Mouse (Mus musculus): ENCODE data around the gene Mrpl1. TPM values are rescaled to one million over a fixed set of nuclear protein-coding genes. Genes with fewer than 3 reads are reported as not detected.

Gene Mrpl1
- polyA plus RNA-seq (2012; ENCODE audit: insufficient read depth, insufficient read length, low replicate concordance, missing spikeins) = not detected in 2 replicates

DNA sequence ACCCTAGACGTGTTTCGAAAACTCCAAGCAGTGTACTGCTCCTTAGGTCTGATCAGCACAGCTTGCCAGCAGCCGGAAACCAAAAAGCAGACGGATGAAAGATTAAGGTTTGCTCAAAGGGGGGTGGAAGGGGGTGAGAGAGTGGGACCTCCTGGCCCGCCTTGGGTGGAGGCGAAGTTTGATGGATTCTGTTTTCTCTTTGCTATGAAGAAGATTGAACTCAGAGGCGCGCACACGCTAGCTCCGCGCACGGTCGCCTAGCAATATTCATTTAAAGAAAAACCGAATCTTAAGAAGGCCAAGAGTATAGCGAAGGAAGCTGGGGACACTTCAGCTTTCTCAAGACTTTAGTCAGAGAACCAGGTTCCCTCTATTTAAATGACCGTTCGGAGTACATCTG, at the start of gene Mrpl1:
Gene Mrpl1, plus strand, starts transcription at position 35 of the 400 bp plus-strand sequence.
- Histone ChIP-seq H3K27ac (ENCODE audit: insufficient read depth, low read depth, low read length) (peak within 1 kb of the TSS; percentile 75), H3K4me1 (ENCODE audit: control insufficient read depth, insufficient read depth, low read length) (peaks cover 6% of the 10 kb centered on the region; the same call in 1 of the 2 replicates), H3K4me3 (ENCODE audit: insufficient read depth, low read depth, low read length) (peak within 1 kb of the TSS; percentile 74)
- WGBS = 0% methylated on average over 17 of the region's 17 CpGs
- no peak for TF ChIP-seq CTCF (IDR thresholded peaks at IDR 0.05; ENCODE audit: insufficient read depth, low read depth, low read length)
- TF ChIP-seq POLR2A (IDR thresholded peaks at IDR 0.05; ENCODE audit: insufficient read depth, low read depth, low read length) = no peak

DNA sequence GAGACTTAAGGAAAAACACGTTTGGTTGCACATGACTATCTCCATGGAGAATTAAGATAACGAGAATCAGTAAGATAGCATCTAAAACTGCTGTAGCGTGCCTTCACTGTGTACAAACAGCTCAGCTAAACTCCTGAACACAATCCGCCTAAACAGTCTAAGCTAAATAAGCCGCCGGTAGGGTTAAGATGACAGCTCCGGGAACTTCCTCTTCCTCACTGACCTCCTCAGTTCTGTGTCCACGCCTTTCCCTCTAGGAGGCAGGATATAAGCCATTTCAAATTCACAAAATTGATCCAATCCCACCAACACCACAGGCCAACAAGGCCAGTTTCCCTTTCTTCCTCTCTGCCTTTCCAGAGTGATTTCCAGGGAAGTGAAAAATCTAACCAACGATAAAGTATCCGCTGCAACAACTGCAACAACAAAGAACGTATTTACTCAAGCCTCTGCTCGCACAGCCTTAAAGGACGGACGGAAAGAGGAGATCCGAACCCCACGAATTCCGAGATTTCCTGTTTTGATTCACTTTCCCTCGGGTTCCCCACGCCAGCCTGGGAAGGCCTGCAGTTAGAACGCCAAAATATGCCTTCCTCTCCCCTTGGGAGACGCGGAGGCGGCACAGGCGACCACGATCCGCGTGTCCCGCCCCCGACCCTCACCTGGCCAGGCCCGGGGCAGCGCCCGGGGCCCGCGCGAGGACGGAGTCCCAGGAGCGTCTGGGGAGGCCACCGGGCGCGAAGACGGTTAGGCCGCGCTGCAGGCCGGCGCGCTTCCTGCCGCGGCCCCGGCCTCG, 48.6 kb upstream of the Mrpl1 start:
- no peaks in the 10 kb centered on the region for H3K4me1 ChIP-seq (ENCODE audit: control insufficient read depth, insufficient read depth, low read length)
- WGBS = under 1% methylated on average over 50 of the region's 50 CpGs

DNA sequence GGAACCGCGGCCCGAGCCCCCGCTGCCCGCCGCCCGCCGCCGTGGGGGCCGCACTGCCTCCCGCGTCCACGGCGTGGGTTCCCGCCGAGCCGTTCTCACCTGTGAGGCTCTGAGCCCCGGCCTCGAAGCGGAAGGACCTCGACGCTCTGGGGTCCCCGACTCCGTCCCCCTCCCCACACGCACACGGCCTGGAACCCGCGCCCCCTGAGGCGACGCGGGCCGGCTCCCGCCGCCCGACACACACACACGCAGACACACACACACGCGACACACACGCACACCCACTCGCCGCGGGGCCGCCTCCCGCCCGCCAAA, 48.1 kb upstream of the Mrpl1 start:
- Histone ChIP-seq H3K27ac (ENCODE audit: insufficient read depth, low read depth, low read length) (peak overlapping the region; percentile 97), H3K4me3 (ENCODE audit: insufficient read depth, low read depth, low read length) (peak overlapping the region; percentile 92), H3K4me1 (ENCODE audit: control insufficient read depth, insufficient read depth, low read length) (no peaks in the 10 kb centered on the region)
- WGBS = 1% methylated on average over 45 of the region's 45 CpGs
- TF ChIP-seq CTCF (IDR thresholded peaks at IDR 0.05; ENCODE audit: insufficient read depth, low read depth, low read length) (no peak), POLR2A (IDR thresholded peaks at IDR 0.05; ENCODE audit: insufficient read depth, low read depth, low read length) (no peak)

More for the DNA sequence above, 48.6 kb upstream of the Mrpl1 start:
- no peak for TF ChIP-seq POLR2A (IDR thresholded peaks at IDR 0.05; ENCODE audit: insufficient read depth, low read depth, low read length)
- no peak for TF ChIP-seq CTCF (IDR thresholded peaks at IDR 0.05; ENCODE audit: insufficient read depth, low read depth, low read length)
- Histone ChIP-seq H3K27ac (ENCODE audit: insufficient read depth, low read depth, low read length) (peak overlapping the region; percentile 97), H3K4me3 (ENCODE audit: insufficient read depth, low read depth, low read length) (peak overlapping the region; percentile 92)

DNA sequence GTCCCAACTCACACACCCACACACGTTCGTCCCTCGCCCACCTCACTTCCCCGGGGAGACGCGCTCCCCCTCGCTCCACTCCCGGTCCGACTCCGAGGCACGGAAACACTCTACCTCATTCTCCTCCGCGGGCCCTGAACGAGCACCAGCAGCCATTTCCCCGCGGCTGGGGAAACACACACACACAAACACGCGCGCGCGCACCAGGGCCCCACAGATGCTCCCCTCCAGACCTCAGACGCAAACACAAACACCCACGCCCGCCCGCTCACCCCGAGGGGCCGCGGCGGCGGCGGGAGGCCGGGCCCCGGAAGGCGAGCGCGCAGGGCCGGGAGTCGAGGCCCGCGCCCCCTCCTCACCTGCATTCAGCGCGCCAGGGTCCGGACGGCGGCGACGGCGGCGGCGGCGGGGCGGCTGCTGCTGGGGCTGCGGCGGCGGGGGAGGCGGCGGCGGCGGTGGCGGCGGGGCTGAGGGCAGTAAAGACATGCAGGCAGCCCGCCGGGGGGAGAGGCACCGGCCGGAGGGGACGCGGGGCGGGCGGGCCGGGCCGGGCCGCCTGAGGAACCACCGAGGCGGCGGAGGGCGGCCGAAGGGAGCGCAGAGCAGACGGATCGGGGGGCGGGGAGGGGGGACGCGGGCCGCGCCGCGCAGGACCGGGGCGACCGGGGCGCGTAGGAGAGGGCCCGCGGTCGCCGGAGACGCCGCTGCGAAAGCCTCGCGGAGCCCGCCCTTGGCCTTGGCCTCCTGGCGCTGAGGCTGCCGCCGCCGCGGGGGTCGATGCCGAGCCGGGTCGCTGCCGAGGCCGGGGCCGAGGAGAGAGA, 47.5 kb upstream of the Mrpl1 start:
- H3K4me1 ChIP-seq (ENCODE audit: control insufficient read depth, insufficient read depth, low read length) = no peaks in the 10 kb centered on the region
- peak overlapping the region; percentile 99 for H3K27ac ChIP-seq (ENCODE audit: insufficient read depth, low read depth, low read length)
- under 1% methylated on average over 106 of the region's 114 CpGs for WGBS
- TF ChIP-seq POLR2A (IDR thresholded peaks at IDR 0.05; ENCODE audit: insufficient read depth, low read depth, low read length) (0 out of 2 replicates have a peak, but pooled peaks have one; percentile 18), CTCF (IDR thresholded peaks at IDR 0.05; ENCODE audit: insufficient read depth, low read depth, low read length) (no peak)
- H3K4me3 ChIP-seq (ENCODE audit: insufficient read depth, low read depth, low read length) = peak overlapping the region; percentile 92

DNA sequence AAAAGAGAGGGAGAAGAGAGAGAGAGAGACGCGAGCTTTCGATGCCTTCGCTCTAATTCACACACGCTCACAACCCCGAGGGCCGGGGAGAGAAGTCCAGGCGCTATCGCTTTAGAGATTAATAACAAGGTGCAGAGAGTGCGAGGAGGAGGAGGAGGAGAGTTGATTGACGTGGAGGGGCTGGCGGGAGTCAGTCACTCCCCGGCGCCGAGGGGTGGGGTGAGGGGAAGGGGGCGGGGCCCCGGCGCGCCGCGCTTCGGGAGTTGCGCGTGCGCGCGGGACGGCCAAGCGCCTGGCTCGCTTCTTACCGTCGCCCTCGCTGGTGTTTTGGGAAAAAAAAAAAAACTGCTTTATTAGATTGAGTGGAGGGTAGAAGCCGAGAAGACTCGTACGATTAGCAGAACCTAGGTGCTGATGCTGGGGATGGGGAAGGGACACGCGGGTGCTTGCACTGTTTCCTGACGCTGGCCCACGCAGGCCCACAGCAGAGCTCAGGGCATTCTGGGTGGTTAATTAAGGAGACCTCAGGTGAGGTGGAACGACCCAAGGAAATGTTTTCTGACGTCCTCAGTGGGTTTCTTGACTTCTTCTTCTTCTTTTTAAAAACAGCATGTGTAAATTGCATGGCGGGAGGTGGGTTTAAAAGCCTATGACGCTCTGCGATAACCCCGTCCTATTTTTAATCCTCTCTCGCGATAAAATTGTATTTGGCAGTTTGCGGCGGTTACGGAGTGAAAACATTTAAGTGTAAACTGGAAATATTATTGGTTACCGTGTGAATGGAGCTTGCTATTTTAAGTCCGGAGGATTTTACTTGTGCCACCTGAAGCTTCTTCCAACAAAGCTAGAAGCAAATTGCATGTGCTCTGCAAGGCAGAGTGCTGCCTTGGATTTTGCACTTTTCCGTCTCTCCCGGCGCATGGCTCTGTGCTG, 46.6 kb upstream of the Mrpl1 start:
- H3K27ac ChIP-seq (ENCODE audit: insufficient read depth, low read depth, low read length) = peak overlapping the region; percentile 99
- H3K4me3 ChIP-seq (ENCODE audit: insufficient read depth, low read depth, low read length) = peak overlapping the region; percentile 92
- peak; percentile 70 for TF ChIP-seq POLR2A (IDR thresholded peaks at IDR 0.05; ENCODE audit: insufficient read depth, low read depth, low read length)
- no peak for TF ChIP-seq CTCF (IDR thresholded peaks at IDR 0.05; ENCODE audit: insufficient read depth, low read depth, low read length)
- H3K4me1 ChIP-seq (ENCODE audit: control insufficient read depth, insufficient read depth, low read length) = no peaks in the 10 kb centered on the region
- WGBS = under 1% methylated on average over 56 of the region's 56 CpGs

DNA sequence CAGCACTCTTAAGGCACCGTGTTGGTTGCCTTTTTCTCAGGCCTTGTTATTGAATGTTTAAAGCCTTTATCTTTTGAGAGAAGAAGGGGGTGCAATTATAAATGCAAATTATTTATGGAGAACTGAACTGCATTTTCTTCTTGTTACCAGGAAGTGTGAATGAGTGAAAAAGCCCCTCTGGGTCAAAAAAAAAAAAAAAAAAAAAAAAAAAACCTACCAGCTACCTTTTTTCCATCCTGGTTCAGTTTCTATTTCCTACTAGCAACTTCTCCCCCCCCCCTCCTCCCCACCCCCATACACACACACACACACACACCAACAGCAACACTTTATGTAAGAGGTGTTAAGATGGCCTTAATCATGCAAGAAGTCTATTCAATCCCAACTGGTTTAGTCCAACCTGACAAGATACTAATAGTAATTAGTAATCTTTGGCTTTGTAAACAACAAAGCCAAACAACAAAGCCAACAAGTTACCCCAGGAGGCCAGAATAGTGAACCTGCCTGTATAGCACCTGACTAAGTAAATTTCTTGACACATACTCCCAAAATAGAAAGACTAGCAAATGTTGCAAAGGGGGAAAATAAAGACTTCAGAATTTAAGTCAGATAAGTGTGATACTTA, 45.8 kb upstream of the Mrpl1 start:
- H3K4me3 ChIP-seq (ENCODE audit: insufficient read depth, low read depth, low read length) = peak overlapping the region; percentile 92
- TF ChIP-seq POLR2A (IDR thresholded peaks at IDR 0.05; ENCODE audit: insufficient read depth, low read depth, low read length) = no peak
- no peak for TF ChIP-seq CTCF (IDR thresholded peaks at IDR 0.05; ENCODE audit: insufficient read depth, low read depth, low read length)
- H3K27ac ChIP-seq (ENCODE audit: insufficient read depth, low read depth, low read length) = peak overlapping the region; percentile 87
- 0% methylated on average over 1 of the region's 1 CpGs for WGBS
- no peaks in the 10 kb centered on the region for H3K4me1 ChIP-seq (ENCODE audit: control insufficient read depth, insufficient read depth, low read length)

DNA sequence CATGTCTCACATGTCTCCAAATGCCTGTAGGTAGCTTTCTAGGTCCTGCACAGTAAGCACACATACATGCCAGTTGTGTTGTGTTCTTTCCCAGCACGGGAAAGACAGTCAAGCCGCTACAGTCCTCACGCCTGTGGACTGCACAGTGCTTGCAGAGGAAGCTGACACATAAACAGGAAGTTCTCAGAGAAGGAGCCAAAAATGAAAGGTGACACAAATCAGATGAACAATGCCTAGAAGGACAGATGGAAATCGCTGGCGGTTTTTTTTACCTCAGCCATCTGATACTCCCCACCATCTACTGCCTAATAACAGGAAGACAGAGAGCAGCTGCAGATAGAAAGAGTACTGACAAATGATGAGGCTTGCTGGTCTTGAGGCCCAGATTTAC, 45.3 kb upstream of the Mrpl1 start, which contains the start of gene Cnot6l:
Gene Cnot6l, minus strand, starts transcription at position 151 of the 391 bp plus-strand sequence.
- peak within 1 kb of the TSS; percentile 87 for H3K27ac ChIP-seq (ENCODE audit: insufficient read depth, low read depth, low read length)
- TF ChIP-seq CTCF (IDR thresholded peaks at IDR 0.05; ENCODE audit: insufficient read depth, low read depth, low read length) (no peak), POLR2A (IDR thresholded peaks at IDR 0.05; ENCODE audit: insufficient read depth, low read depth, low read length) (no peak)
- no peaks in the 10 kb centered on the region for H3K4me1 ChIP-seq (ENCODE audit: control insufficient read depth, insufficient read depth, low read length)
- peak within 1 kb of the TSS; percentile 92 for H3K4me3 ChIP-seq (ENCODE audit: insufficient read depth, low read depth, low read length)
- WGBS = 43% methylated on average over 5 of the region's 5 CpGs

DNA sequence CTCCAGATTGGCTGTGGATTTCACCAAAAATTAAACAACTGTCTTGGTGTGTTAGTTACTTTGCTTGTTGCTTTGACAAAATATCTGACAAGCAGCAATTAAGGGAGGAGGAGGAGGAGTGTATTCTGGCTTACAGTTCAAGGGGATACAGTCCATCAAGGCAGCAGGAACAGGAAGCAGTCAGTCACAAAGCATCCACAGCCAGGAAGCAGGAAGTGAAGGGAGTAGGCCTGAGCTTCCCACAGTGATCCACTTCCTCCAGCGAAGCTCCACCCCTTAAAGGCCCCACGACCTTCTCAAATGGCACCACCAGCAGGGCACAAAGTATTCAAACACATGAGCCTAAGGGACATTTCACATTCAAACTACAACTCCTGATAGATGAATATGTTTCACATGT, 42.5 kb upstream of the Mrpl1 start:
- Histone ChIP-seq H3K4me3 (ENCODE audit: insufficient read depth, low read depth, low read length) (no peak overlapping the region), H3K27ac (ENCODE audit: insufficient read depth, low read depth, low read length) (no peak overlapping the region), H3K4me1 (ENCODE audit: control insufficient read depth, insufficient read depth, low read length) (no peaks in the 10 kb centered on the region)
- TF ChIP-seq POLR2A (IDR thresholded peaks at IDR 0.05; ENCODE audit: insufficient read depth, low read depth, low read length) (no peak), CTCF (IDR thresholded peaks at IDR 0.05; ENCODE audit: insufficient read depth, low read depth, low read length) (no peak)
- WGBS = 83% methylated on average over 2 of the region's 2 CpGs

Data from olfactory bulb, adult 2 months (tissue).